Mouse (Mus musculus) testis, adult 2 months (tissue): ENCODE results near the gene Chst12.

Source experiments
- CTCF ChIP-seq: fragments of 200-500 bp; IDR thresholded peaks from 2 replicates; pipeline ENCODE4 v1.5.1; 2012; ENCODE audit warnings: low read depth, mild to moderate bottlenecking, inconsistent platforms, low read length, moderate library complexity; ENCODE audit not compliant: control insufficient read depth, insufficient read depth, insufficient replicate concordance
- POLR2A ChIP-seq: fragments of 200-500 bp; IDR thresholded peaks from 2 replicates; pipeline ENCODE4 v1.6.1; 2012; ENCODE audit warnings: low read depth, mild to moderate bottlenecking, inconsistent platforms, low read length, moderate library complexity; ENCODE audit not compliant: control insufficient read depth

DNA sequence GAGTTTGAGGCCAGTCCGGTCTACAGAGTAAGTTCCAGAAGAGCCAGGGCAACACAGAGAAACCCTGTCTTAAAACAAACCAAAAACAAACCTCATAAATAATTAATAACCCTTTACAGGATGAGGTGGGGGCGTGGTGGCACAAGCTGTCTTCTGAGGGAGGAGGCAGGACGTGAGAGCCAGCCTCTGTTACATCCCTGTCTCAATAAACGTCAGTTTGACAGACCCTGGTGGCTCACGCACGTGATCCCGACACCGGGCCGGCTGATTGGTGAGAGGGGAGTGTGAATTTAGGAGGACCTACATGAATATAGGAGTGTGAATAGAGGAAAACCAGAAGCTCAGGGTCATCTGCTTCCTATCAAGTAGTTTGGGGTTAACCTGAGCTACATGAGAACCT lies 3.9 kb downstream of the Chst12 start:
- TF ChIP-seq CTCF: no peak
- TF ChIP-seq POLR2A: no peak
